Mouse (Mus musculus) heart, postnatal 0 days (tissue): ENCODE results near the gene Zfp36l2.

Experiments
- CTCF ChIP-seq: IDR thresholded peaks from 2 replicates; pipeline ENCODE4 v1.5.1; 2016; ENCODE audit warnings: antibody characterized with exemption, control low read depth, low read depth
- EP300 ChIP-seq: IDR thresholded peaks from 2 replicates; pipeline ENCODE4 v1.6.1; 2016; ENCODE audit warnings: antibody characterized with exemption, low read depth

- TF ChIP-seq CTCF, result no peak
- TF ChIP-seq EP300, result no peak; the same call in 1 of the 2 replicates
Observed at GRCm38 (mm10) chr17:84140822-84141507, 46.8 kb downstream of the Zfp36l2 start.
